Mouse (Mus musculus) ES-E14 (cell line): Measurements from ENCODE around the gene Stx5a. TPM values are rescaled to one million over a fixed set of nuclear protein-coding genes. Genes with fewer than 3 reads are reported as not detected.

ENCODE experiments used
- DNase-seq: peaks from one replicate; pipeline ENCODE4 v3.0.0-alpha.2; 2013; ENCODE audit warnings: low read depth, low spot score
- H3K27ac ChIP-seq: 2 replicates; pipeline ENCODE4 v1.5.1; 2012; ENCODE audit warnings: low read depth, mild to moderate bottlenecking, low read length, moderate library complexity, mixed read lengths; ENCODE audit not compliant: poor library complexity, insufficient read depth, severe bottlenecking
- H3K36me3 ChIP-seq: 2 replicates; pipeline ENCODE4 v1.6.1; 2012; ENCODE audit warnings: mild to moderate bottlenecking, low read length, moderate library complexity, mixed read lengths; ENCODE audit not compliant: control insufficient read depth, poor library complexity, insufficient read depth, severe bottlenecking
- H3K4me1 ChIP-seq, 2 experiments: fragments of 150-350 bp in 1 of 2; sonication (generic) in 1 of 2; 2 replicates each; pipeline ENCODE4 v1.6.1; 2012; ENCODE audit warnings: low read length in 2 of 2, mild to moderate bottlenecking in 1 of 2, mixed read lengths in 1 of 2; ENCODE audit not compliant: control insufficient read depth in 2 of 2, insufficient read depth in 2 of 2, poor library complexity in 1 of 2
- H3K4me3 ChIP-seq, 2 experiments: fragments of 150-350 bp in 1 of 2; sonication (generic) in 1 of 2; 2 replicates each; pipeline ENCODE4 v1.5.1; 2012; ENCODE audit warnings: low read length in 2 of 2, low read depth in 1 of 2, mild to moderate bottlenecking in 1 of 2, mixed read lengths in 1 of 2; ENCODE audit not compliant: insufficient read depth in 1 of 2, poor library complexity in 1 of 2, severe bottlenecking in 1 of 2
- H3K9ac ChIP-seq: 2 replicates; pipeline ENCODE4 v1.6.1; 2012; ENCODE audit warnings: low read depth, mild to moderate bottlenecking, low read length, mixed read lengths; ENCODE audit not compliant: poor library complexity, insufficient read depth, severe bottlenecking
- H3K9me3 ChIP-seq: fragments of 150-350 bp; sonication (generic); 2 replicates; pipeline ENCODE4 v1.6.1; 2012; ENCODE audit warnings: low read depth, mild to moderate bottlenecking, low read length; ENCODE audit not compliant: control insufficient read depth, insufficient read depth
- CHD2 ChIP-seq: IDR thresholded peaks from 2 replicates; pipeline ENCODE4 v1.6.1; 2014; ENCODE audit warnings: mild to moderate bottlenecking, low read depth, low read length, inconsistent platforms
- HCFC1 ChIP-seq: IDR thresholded peaks from 2 replicates; pipeline ENCODE4 v1.6.1; 2012; ENCODE audit warnings: low read length, inconsistent platforms, borderline replicate concordance; ENCODE audit not compliant: insufficient read depth
- MAFK ChIP-seq: IDR thresholded peaks from 2 replicates; pipeline ENCODE4 v1.6.1; 2014; ENCODE audit warnings: mild to moderate bottlenecking, low read depth, low read length, inconsistent platforms; ENCODE audit not compliant: insufficient read depth
- ZC3H11A ChIP-seq: IDR thresholded peaks from 2 replicates; pipeline ENCODE4 v1.6.1; 2012; ENCODE audit warnings: low read depth, mild to moderate bottlenecking, inconsistent platforms, low read length, borderline replicate concordance
- ZNF384 ChIP-seq: IDR thresholded peaks from 2 replicates; pipeline ENCODE4 v1.6.1; 2012; ENCODE audit warnings: low read depth, low read length, inconsistent platforms
- in situ Hi-C, 2 experiments: fragments of 600-800 bp; cut with MboI; formaldehyde crosslinking; loops; one replicate each; pipeline ENCODE4 v1.15.1; 2025; ENCODE audit warnings: low sequenced_read_pairs in 2 of 2, inconsistent platforms in 1 of 2; ENCODE audit not compliant: unreplicated experiment in 2 of 2
- total RNA-seq: library from RNA; depleted of rRNA; stranded (reverse); fragments of 300-350 nt; gene quantifications from 2 replicates; pipeline ENCODE4 v1.2.3, GENCODE M21; 2012

Stx5a gene
- total RNA-seq, 1 experiment: 66.3 TPM

GRCm38 (mm10) chr19:8757471-8757998 lies 16.3 kb downstream of the Stx5a start:
- peak overlapping the region; percentile 96 for H3K9ac ChIP-seq
- peaks cover 12% of the 10 kb centered on the region for H3K36me3 ChIP-seq
- peak overlapping the region; percentile 93 to 95 for H3K4me3 ChIP-seq
- no peaks in the 10 kb centered on the region for H3K4me1 ChIP-seq
- in situ Hi-C loops: no loop called here
- H3K9me3 ChIP-seq: no peaks in the 10 kb centered on the region
- TF ChIP-seq MAFK (no peak), CHD2 (no peak), HCFC1 (no peak), ZNF384 (no peak), ZC3H11A (no peak)
- H3K27ac ChIP-seq: peak overlapping the region; percentile 89; the same call in 1 of the 2 replicates
- DNase-seq: no peak

GRCm38 (mm10) chr19:8758899-8759298 lies 17.7 kb downstream of the Stx5a start:
- in situ Hi-C loops: no loop called here
- Histone ChIP-seq H3K9me3 (no peaks in the 10 kb centered on the region), H3K4me1 (no peaks in the 10 kb centered on the region), H3K9ac (no peak overlapping the region), H3K27ac (no peak overlapping the region), H3K4me3 (no peak overlapping the region), H3K36me3 (peaks cover 16% of the 10 kb centered on the region)
- DNase-seq: no peak
- TF ChIP-seq ZNF384 (no peak), CHD2 (no peak), MAFK (no peak), ZC3H11A (no peak), HCFC1 (no peak)

- in situ Hi-C loops: no loop called here
- Histone ChIP-seq H3K27ac (no peak overlapping the region), H3K4me1 (no peaks in the 10 kb centered on the region), H3K4me3 (no peak overlapping the region), H3K9me3 (no peaks in the 10 kb centered on the region), H3K36me3 (peaks cover 23% of the 10 kb centered on the region), H3K9ac (no peak overlapping the region)
- no peak for TF ChIP-seq MAFK
- TF ChIP-seq ZNF384: no peak
- TF ChIP-seq HCFC1: no peak
- TF ChIP-seq CHD2: no peak
- TF ChIP-seq ZC3H11A: no peak
- DNase-seq: no peak
Measured at GRCm38 (mm10) chr19:8760757-8761156, 19.5 kb downstream of the Stx5a start.

- no peaks in the 10 kb centered on the region for H3K9me3 ChIP-seq
- no peak overlapping the region for H3K9ac ChIP-seq
- TF ChIP-seq HCFC1: no peak
- no peak for TF ChIP-seq CHD2
- no peak for TF ChIP-seq ZNF384
- no peak for TF ChIP-seq ZC3H11A
- TF ChIP-seq MAFK: no peak
- in situ Hi-C loops: no loop called here
- no peak overlapping the region for H3K4me3 ChIP-seq
- H3K27ac ChIP-seq: no peak overlapping the region
- H3K36me3 ChIP-seq: peaks cover 41% of the 10 kb centered on the region
- no peak for DNase-seq
- no peaks in the 10 kb centered on the region for H3K4me1 ChIP-seq
Measured at GRCm38 (mm10) chr19:8763276-8763675, 22.1 kb downstream of the Stx5a start.

- Histone ChIP-seq H3K4me1 (no peaks in the 10 kb centered on the region), H3K4me3 (no peak overlapping the region), H3K27ac (no peak overlapping the region), H3K36me3 (peaks cover 46% of the 10 kb centered on the region), H3K9me3 (no peaks in the 10 kb centered on the region), H3K9ac (no peak overlapping the region)
- no peak for TF ChIP-seq ZC3H11A
- TF ChIP-seq ZNF384: no peak
- TF ChIP-seq HCFC1: no peak
- no peak for TF ChIP-seq CHD2
- TF ChIP-seq MAFK: no peak
- DNase-seq: no peak
- in situ Hi-C loops: no loop called here
Measured at GRCm38 (mm10) chr19:8765562-8765961, 24.3 kb downstream of the Stx5a start.
